Mouse (Mus musculus): Measurements from ENCODE around the gene Nme2. TPM values are rescaled to one million over a fixed set of nuclear protein-coding genes. Genes with fewer than 3 reads are reported as not detected.

Nme2 gene
- polyA plus RNA-seq, 1 experiment from 2014 or later = 76.8 TPM

GRCm38 (mm10) chr11:93963013-93963412 lies 7.0 kb upstream of the Nme2 start:
- Histone ChIP-seq H3K9me3 (replicated peaks) (no peaks in the 10 kb centered on the region), H3K36me3 (peaks cover 81% of the 10 kb centered on the region)

GRCm38 (mm10) chr11:93961482-93961881 lies 5.4 kb upstream of the Nme2 start:
- Histone ChIP-seq H3K9me3 (replicated peaks) (no peaks in the 10 kb centered on the region), H3K27me3 (replicated peaks) (no peaks in the 10 kb centered on the region), H3K4me2 (no peak overlapping the region), H3K36me3 (peaks cover 90% of the 10 kb centered on the region), H3K9ac (no peak overlapping the region), H3K27ac (no peak overlapping the region), H3K4me3 (no peak overlapping the region), H3K4me1 (peaks cover 19% of the 10 kb centered on the region)
- WGBS (ENCODE audit: insufficient replicate concordance) = 87% methylated on average over 6 of the region's 6 CpGs
- ATAC-seq = no peak

More at GRCm38 (mm10) chr11:93963013-93963412, 7.0 kb upstream of the Nme2 start:
- WGBS (ENCODE audit: insufficient replicate concordance) = 79% methylated on average over 4 of the region's 4 CpGs
- no peak overlapping the region for H3K9ac ChIP-seq
- ATAC-seq = no peak
- no peak overlapping the region for H3K4me3 ChIP-seq
- peaks cover 21% of the 10 kb centered on the region for H3K4me1 ChIP-seq
- H3K4me2 ChIP-seq = no peak overlapping the region
- H3K27ac ChIP-seq = no peak overlapping the region
- H3K27me3 ChIP-seq (replicated peaks) = no peaks in the 10 kb centered on the region

- peaks cover 38% of the 10 kb centered on the region for H3K4me1 ChIP-seq
- H3K4me3 ChIP-seq = no peak overlapping the region
- no peaks in the 10 kb centered on the region for H3K27me3 ChIP-seq (replicated peaks)
- peaks cover 68% of the 10 kb centered on the region for H3K36me3 ChIP-seq
- H3K27ac ChIP-seq = no peak overlapping the region
- H3K4me2 ChIP-seq = no peak overlapping the region
- ATAC-seq = no peak
- no peaks in the 10 kb centered on the region for H3K9me3 ChIP-seq (replicated peaks)
- H3K9ac ChIP-seq = no peak overlapping the region
- WGBS (ENCODE audit: insufficient replicate concordance) = 72% methylated on average over 4 of the region's 4 CpGs
Measured at GRCm38 (mm10) chr11:93957746-93958145, 1.7 kb upstream of the Nme2 start.

- 70% methylated on average over 2 of the region's 2 CpGs for WGBS (ENCODE audit: insufficient replicate concordance)
Measured at GRCm38 (mm10) chr11:93957031-93957555, 1.0 kb upstream of the Nme2 start.

GRCm38 (mm10) chr11:93955256-93956150 lies 556 bp downstream of the Nme2 start:
- WGBS (ENCODE audit: insufficient replicate concordance) = 1% methylated on average over 65 of the region's 67 CpGs
- Histone ChIP-seq H3K27ac (peak overlapping the region; percentile 78), H3K9ac (peak overlapping the region; percentile 67), H3K4me2 (peak overlapping the region; percentile 85), H3K4me1 (peaks cover 43% of the 10 kb centered on the region), H3K9me3 (replicated peaks) (no peaks in the 10 kb centered on the region), H3K27me3 (replicated peaks) (no peaks in the 10 kb centered on the region), H3K4me3 (peak overlapping the region; percentile 66), H3K36me3 (peaks cover 67% of the 10 kb centered on the region)
- peak; percentile 94 for ATAC-seq

More at GRCm38 (mm10) chr11:93957031-93957555, 1.0 kb upstream of the Nme2 start:
- no peak overlapping the region for H3K4me3 ChIP-seq
- no peaks in the 10 kb centered on the region for H3K27me3 ChIP-seq (replicated peaks)
- no peak overlapping the region for H3K4me2 ChIP-seq
- H3K27ac ChIP-seq = no peak overlapping the region
- ATAC-seq = no peak
- peaks cover 68% of the 10 kb centered on the region for H3K36me3 ChIP-seq
- H3K9ac ChIP-seq = no peak overlapping the region
- no peaks in the 10 kb centered on the region for H3K9me3 ChIP-seq (replicated peaks)
- peaks cover 43% of the 10 kb centered on the region for H3K4me1 ChIP-seq

- peaks cover 67% of the 10 kb centered on the region for H3K36me3 ChIP-seq
- peak overlapping the region; percentile 67 for H3K9ac ChIP-seq
- ATAC-seq = no peak
- peak overlapping the region; percentile 66 for H3K4me3 ChIP-seq
- H3K4me1 ChIP-seq = peaks cover 43% of the 10 kb centered on the region
- H3K4me2 ChIP-seq = peak overlapping the region; percentile 85
- peak overlapping the region; percentile 78 for H3K27ac ChIP-seq
- no peaks in the 10 kb centered on the region for H3K9me3 ChIP-seq (replicated peaks)
- WGBS (ENCODE audit: insufficient replicate concordance) = 21% methylated on average over 13 of the region's 13 CpGs
- H3K27me3 ChIP-seq (replicated peaks) = no peaks in the 10 kb centered on the region
Measured at GRCm38 (mm10) chr11:93954738-93955255, 1.3 kb downstream of the Nme2 start.

GRCm38 (mm10) chr11:93952376-93952775 lies 3.7 kb downstream of the Nme2 start:
- Histone ChIP-seq H3K9me3 (replicated peaks) (no peaks in the 10 kb centered on the region), H3K36me3 (peaks cover 63% of the 10 kb centered on the region), H3K4me3 (no peak overlapping the region), H3K4me2 (no peak overlapping the region), H3K27ac (no peak overlapping the region), H3K9ac (no peak overlapping the region), H3K4me1 (peaks cover 43% of the 10 kb centered on the region), H3K27me3 (replicated peaks) (no peaks in the 10 kb centered on the region)
- ATAC-seq = no peak
- WGBS (ENCODE audit: insufficient replicate concordance) = 74% methylated on average over 5 of the region's 5 CpGs

GRCm38 (mm10) chr11:93950045-93950444 lies 6.0 kb downstream of the Nme2 start:
- Histone ChIP-seq H3K36me3 (peaks cover 59% of the 10 kb centered on the region), H3K9ac (no peak overlapping the region), H3K9me3 (replicated peaks) (no peaks in the 10 kb centered on the region), H3K4me2 (no peak overlapping the region), H3K27ac (no peak overlapping the region), H3K4me3 (no peak overlapping the region), H3K27me3 (replicated peaks) (no peaks in the 10 kb centered on the region), H3K4me1 (peaks cover 21% of the 10 kb centered on the region)
- 76% methylated on average over 1 of the region's 1 CpGs for whole genome bisulfite sequencing (ENCODE audit: insufficient replicate concordance)
- ATAC-seq = no peak

- Histone ChIP-seq H3K4me1 (peaks cover 15% of the 10 kb centered on the region), H3K4me3 (no peak overlapping the region), H3K27ac (no peak overlapping the region), H3K4me2 (no peak overlapping the region), H3K9ac (no peak overlapping the region), H3K9me3 (replicated peaks) (no peaks in the 10 kb centered on the region), H3K36me3 (peaks cover 57% of the 10 kb centered on the region), H3K27me3 (replicated peaks) (no peaks in the 10 kb centered on the region)
- ATAC-seq = no peak
- WGBS (ENCODE audit: insufficient replicate concordance) = 79% methylated on average over 9 of the region's 9 CpGs
Measured at GRCm38 (mm10) chr11:93948887-93949567, 7.0 kb downstream of the Nme2 start.

GRCm38 (mm10) chr11:93944986-93945385 lies 11.1 kb downstream of the Nme2 start:
- no peak overlapping the region for H3K27ac ChIP-seq
- H3K36me3 ChIP-seq = peaks cover 31% of the 10 kb centered on the region
- H3K9ac ChIP-seq = no peak overlapping the region
- H3K27me3 ChIP-seq (replicated peaks) = no peaks in the 10 kb centered on the region
- H3K4me2 ChIP-seq = no peak overlapping the region
- 74% methylated on average over 3 of the region's 3 CpGs for WGBS (ENCODE audit: insufficient replicate concordance)
- H3K4me3 ChIP-seq = no peak overlapping the region
- ATAC-seq = no peak
- no peaks in the 10 kb centered on the region for H3K9me3 ChIP-seq (replicated peaks)
- H3K4me1 ChIP-seq = no peaks in the 10 kb centered on the region

GRCm38 (mm10) chr11:93940906-93941305 lies 15.2 kb downstream of the Nme2 start:
- no peaks in the 10 kb centered on the region for H3K4me1 ChIP-seq
- no peak overlapping the region for H3K9ac ChIP-seq
- ATAC-seq = no peak
- no peak overlapping the region for H3K4me2 ChIP-seq
- H3K27ac ChIP-seq = no peak overlapping the region
- H3K4me3 ChIP-seq = no peak overlapping the region
- no peaks in the 10 kb centered on the region for H3K9me3 ChIP-seq (replicated peaks)
- WGBS (ENCODE audit: insufficient replicate concordance) = 24% methylated on average over 2 of the region's 2 CpGs
- no peaks in the 10 kb centered on the region for H3K27me3 ChIP-seq (replicated peaks)
- peaks cover 30% of the 10 kb centered on the region for H3K36me3 ChIP-seq

- ATAC-seq = no peak
Measured at GRCm38 (mm10) chr11:93929106-93929505, 27.0 kb downstream of the Nme2 start.

More at GRCm38 (mm10) chr11:93929106-93929505, 27.0 kb downstream of the Nme2 start:
- Histone ChIP-seq H3K4me3 (no peak overlapping the region), H3K27me3 (replicated peaks) (no peaks in the 10 kb centered on the region), H3K27ac (no peak overlapping the region), H3K9me3 (replicated peaks) (no peaks in the 10 kb centered on the region), H3K4me1 (no peaks in the 10 kb centered on the region), H3K4me2 (no peak overlapping the region), H3K36me3 (peaks cover 83% of the 10 kb centered on the region), H3K9ac (no peak overlapping the region)

Data from liver, embryonic 12.5 days (tissue).